Mouse (Mus musculus) midbrain, embryonic 15.5 days (tissue): ENCODE results near the gene Gtpbp1. TPM values are rescaled to one million over a fixed set of nuclear protein-coding genes. Genes with fewer than 3 reads are reported as not detected.
A peak's percentile ranks its signal among the peaks of the same experiment; 100 is the strongest.

Experiments used
- ATAC-seq: fragments of 200-750 bp; cut with Nextera tagmentation; replicated peaks from 2 replicates; pipeline ENCODE4 v1.8.0; 2017; ENCODE audit warnings: moderate TSS enrichment
- H3K27ac ChIP-seq: fragments of 300-500 bp; sonication (generic); 2 replicates; pipeline ENCODE4 v1.5.1; 2015; ENCODE audit warnings: mild to moderate bottlenecking, inconsistent platforms
- H3K27me3 ChIP-seq: fragments of 300-500 bp; sonication (generic); replicated peaks from 2 replicates; pipeline ENCODE4 v1.6.1; 2015; ENCODE audit warnings: inconsistent platforms
- H3K36me3 ChIP-seq: fragments of 300-500 bp; sonication (generic); replicated peaks from 2 replicates; pipeline ENCODE4 v1.6.1; 2015; ENCODE audit warnings: inconsistent platforms
- H3K4me1 ChIP-seq: fragments of 300-500 bp; sonication (generic); 2 replicates; pipeline ENCODE4 v1.6.1; 2015; ENCODE audit warnings: inconsistent platforms
- H3K4me2 ChIP-seq: fragments of 300-500 bp; sonication (generic); 2 replicates; pipeline ENCODE4 v1.6.1; 2015; ENCODE audit warnings: inconsistent platforms, mild to moderate bottlenecking, moderate library complexity
- H3K4me3 ChIP-seq: fragments of 300-500 bp; sonication (generic); 2 replicates; pipeline ENCODE4 v1.5.1; 2015; ENCODE audit warnings: mild to moderate bottlenecking, inconsistent platforms
- H3K9ac ChIP-seq: fragments of 300-500 bp; sonication (generic); 2 replicates; pipeline ENCODE4 v1.6.1; 2015; ENCODE audit warnings: mild to moderate bottlenecking, inconsistent platforms
- H3K9me3 ChIP-seq: fragments of 300-500 bp; sonication (generic); 2 replicates; pipeline ENCODE4 v1.6.1; 2016; ENCODE audit warnings: inconsistent platforms
- WGBS: fragments of 180-500 bp; shearing (Covaris S2); methylation state at CpG from one replicate; pipeline ENCODE4 v1.1.7; 2015; ENCODE audit warnings: mixed read lengths; 5-methylcytosine and 5-hydroxymethylcytosine counted together
- polyA plus RNA-seq: library from polyadenylated mRNA; unstranded; fragments of >200 nt; fragmentation: Nextera tagmentation; extraction: Ambion mirVana; gene quantifications from 2 replicates; pipeline ENCODE4 v1.2.1, GENCODE M21; 2015

Gtpbp1 gene
- polyA plus RNA-seq, 1 experiment from 2014 or later = 57.4 TPM

GRCm38 (mm10) chr15:79733192-79733591, 42.5 kb downstream of the Gtpbp1 start:
- H3K36me3 ChIP-seq = peaks cover 43% of the 10 kb centered on the region; the same call in 1 of the 2 replicates
- no peak for ATAC-seq
- no peaks in the 10 kb centered on the region for H3K27me3 ChIP-seq
- no peaks in the 10 kb centered on the region for H3K9me3 ChIP-seq
- no peak overlapping the region for H3K4me3 ChIP-seq
- H3K9ac ChIP-seq = no peak overlapping the region
- no peak overlapping the region for H3K4me2 ChIP-seq
- H3K4me1 ChIP-seq = peaks cover under 1% of the 10 kb centered on the region; the same call in 1 of the 2 replicates
- WGBS = 95% methylated on average over 8 of the region's 8 CpGs
- H3K27ac ChIP-seq = no peak overlapping the region

GRCm38 (mm10) chr15:79733640-79734039, 43.0 kb downstream of the Gtpbp1 start:
- Histone ChIP-seq H3K27ac (no peak overlapping the region), H3K36me3 (peaks cover 47% of the 10 kb centered on the region; the same call in 1 of the 2 replicates), H3K4me3 (no peak overlapping the region), H3K9ac (no peak overlapping the region), H3K27me3 (no peaks in the 10 kb centered on the region), H3K4me2 (no peak overlapping the region), H3K9me3 (no peaks in the 10 kb centered on the region), H3K4me1 (peaks cover 5% of the 10 kb centered on the region; the same call in 1 of the 2 replicates)
- no peak for ATAC-seq
- WGBS = 75% methylated on average over 4 of the region's 4 CpGs

DNA sequence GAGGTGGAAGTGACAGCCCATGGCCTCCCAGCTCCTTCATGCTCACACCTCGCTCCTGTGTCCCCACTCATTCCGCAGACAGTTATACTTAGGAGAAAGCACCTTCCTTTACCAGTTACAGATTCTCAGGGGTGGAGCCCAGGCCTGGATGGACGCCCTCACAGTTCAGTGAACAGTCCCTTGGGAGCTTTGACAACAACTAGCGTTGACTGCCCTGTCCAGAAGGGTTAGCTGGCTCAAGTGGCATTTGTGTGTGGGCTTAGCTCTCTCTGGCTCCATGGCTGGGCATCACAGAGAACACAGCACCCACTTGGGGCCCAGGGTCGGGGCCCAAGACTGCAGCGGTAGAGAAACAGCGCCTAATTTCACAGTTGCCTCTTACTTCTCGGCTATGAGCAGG, 43.7 kb downstream of the Gtpbp1 start:
- peaks cover 7% of the 10 kb centered on the region; the same call in 1 of the 2 replicates for H3K4me1 ChIP-seq
- ATAC-seq = no peak
- H3K36me3 ChIP-seq = peaks cover 48% of the 10 kb centered on the region; the same call in 1 of the 2 replicates
- 84% methylated on average over 8 of the region's 8 CpGs for WGBS
- H3K27me3 ChIP-seq = no peaks in the 10 kb centered on the region
- no peaks in the 10 kb centered on the region for H3K9me3 ChIP-seq
- H3K4me2 ChIP-seq = no peak overlapping the region
- H3K9ac ChIP-seq = no peak overlapping the region
- no peak overlapping the region for H3K4me3 ChIP-seq
- no peak overlapping the region for H3K27ac ChIP-seq

DNA sequence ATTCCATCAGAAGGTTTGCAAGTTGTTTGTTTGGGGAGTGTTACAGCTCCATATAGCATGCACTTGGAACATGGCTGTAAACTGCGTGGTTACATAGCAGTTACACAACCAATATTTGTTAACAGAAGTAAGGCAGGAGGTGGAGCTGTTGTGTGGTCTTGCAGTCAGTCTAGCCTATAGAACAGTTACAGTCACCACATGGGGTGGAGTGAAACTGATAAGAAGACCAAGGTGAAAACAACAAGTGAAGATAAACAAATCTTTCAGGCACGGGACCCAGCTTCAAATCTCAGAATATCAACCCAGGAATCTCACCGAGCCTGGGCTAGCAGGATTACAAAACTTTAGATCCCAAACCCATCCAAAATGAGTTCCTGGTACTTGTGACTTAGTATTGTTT, 50.1 kb downstream of the Gtpbp1 start:
- H3K4me2 ChIP-seq = peak overlapping the region; percentile 78
- 80% methylated on average over 3 of the region's 3 CpGs for WGBS
- peaks cover 24% of the 10 kb centered on the region; the same call in 1 of the 2 replicates for H3K36me3 ChIP-seq
- ATAC-seq = no peak
- peak overlapping the region; percentile 97 for H3K4me3 ChIP-seq
- no peak overlapping the region for H3K27ac ChIP-seq
- H3K9ac ChIP-seq = peak overlapping the region; percentile 96; the same call in 1 of the 2 replicates
- H3K27me3 ChIP-seq = no peaks in the 10 kb centered on the region
- H3K4me1 ChIP-seq = peaks cover 32% of the 10 kb centered on the region
- no peaks in the 10 kb centered on the region for H3K9me3 ChIP-seq

DNA sequence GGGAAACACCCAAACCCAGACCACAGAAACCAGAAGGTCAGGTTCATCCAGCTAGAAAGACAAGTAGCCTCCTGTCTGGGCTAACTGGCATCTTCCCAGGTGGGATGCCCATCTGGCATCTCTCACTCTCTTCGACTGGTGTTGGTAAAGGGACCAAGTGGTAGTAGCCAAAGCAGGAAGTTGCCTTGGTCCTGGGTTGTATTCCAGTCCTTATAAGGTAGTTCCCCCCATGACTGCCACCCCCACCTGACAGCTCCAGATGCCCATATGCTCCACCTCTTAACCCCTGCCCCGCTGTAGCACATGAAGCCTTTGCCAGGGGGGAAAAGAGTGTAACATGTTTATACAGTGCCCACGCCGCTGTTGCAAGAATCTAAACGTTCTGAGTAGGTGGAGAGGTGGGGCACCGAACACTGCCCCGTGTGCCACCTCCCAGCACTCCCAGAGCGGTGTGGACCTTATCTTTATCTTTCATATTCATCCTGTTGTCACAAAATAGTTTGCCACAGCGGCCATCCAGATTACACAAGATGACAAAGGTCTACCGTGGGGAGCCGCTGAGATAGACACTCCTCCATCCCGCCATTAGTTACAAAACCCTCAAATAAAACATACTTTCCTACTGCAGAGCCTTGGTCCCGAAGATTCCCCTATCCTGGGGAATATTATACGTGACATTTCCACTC, 50.7 kb downstream of the Gtpbp1 start:
- Histone ChIP-seq H3K27me3 (no peaks in the 10 kb centered on the region), H3K9ac (peak overlapping the region; percentile 96), H3K4me2 (peak overlapping the region; percentile 78), H3K27ac (peak overlapping the region; percentile 74), H3K4me1 (peaks cover 32% of the 10 kb centered on the region), H3K4me3 (peak overlapping the region; percentile 97), H3K36me3 (peaks cover 21% of the 10 kb centered on the region; the same call in 1 of the 2 replicates), H3K9me3 (no peaks in the 10 kb centered on the region)
- 26% methylated on average over 14 of the region's 14 CpGs for WGBS
- no peak for ATAC-seq

DNA sequence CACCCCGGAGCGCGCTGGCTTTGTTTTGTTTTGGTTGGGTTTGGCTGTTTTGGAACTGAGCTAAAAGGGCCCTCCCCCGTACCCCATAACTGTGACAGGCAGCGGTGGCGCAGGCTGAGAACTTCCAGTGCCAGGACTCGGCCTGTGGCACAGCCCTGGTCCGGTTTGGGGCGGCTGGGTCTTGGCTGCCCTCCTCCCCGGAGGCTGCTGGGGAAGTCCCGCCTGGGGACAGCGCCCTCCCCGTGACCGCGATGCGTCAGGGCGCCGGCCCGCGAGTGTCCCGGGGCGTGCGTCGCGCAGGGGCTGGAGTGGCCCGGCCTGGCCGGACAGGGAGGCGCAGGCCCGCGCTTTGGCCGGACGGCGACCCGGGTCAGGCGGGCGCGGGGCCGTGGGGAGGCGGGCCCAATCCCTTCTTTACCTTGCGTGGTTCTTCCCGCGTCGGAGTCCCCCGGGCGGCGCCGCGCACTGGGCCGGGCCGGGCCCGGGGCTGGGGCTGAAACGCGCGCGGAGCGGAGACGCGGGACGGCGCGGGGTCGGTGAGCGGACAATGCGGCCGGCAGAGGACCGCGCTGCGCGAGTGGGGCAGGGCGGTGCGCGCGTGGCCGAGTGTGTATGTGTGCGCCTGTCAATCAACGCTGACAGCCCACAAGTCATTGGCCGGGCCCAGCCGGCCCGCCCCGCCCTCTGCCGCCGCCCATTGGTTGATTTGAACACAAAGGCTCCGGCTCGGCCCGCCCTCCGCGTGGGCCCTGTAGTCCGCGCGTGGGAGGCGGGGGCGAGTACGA, 51.5 kb downstream of the Gtpbp1 start, which contains the start of gene Sun2:
Sun2 (minus strand) TSS at position 616 of the 785 bp plus-strand sequence.
- Histone ChIP-seq H3K4me1 (peaks cover 32% of the 10 kb centered on the region), H3K36me3 (peaks cover 14% of the 10 kb centered on the region; the same call in 1 of the 2 replicates), H3K27ac (peak within 1 kb of the TSS; percentile 74), H3K4me2 (peak within 1 kb of the TSS; percentile 78), H3K27me3 (no peaks in the 10 kb centered on the region), H3K9me3 (no peaks in the 10 kb centered on the region), H3K9ac (peak within 1 kb of the TSS; percentile 96), H3K4me3 (peak within 1 kb of the TSS; percentile 97)
- under 1% methylated on average over 70 of the region's 93 CpGs for WGBS
- peak; percentile 96 for ATAC-seq

- Histone ChIP-seq H3K27me3 (no peaks in the 10 kb centered on the region), H3K9me3 (no peaks in the 10 kb centered on the region), H3K36me3 (peaks cover 9% of the 10 kb centered on the region; the same call in 1 of the 2 replicates), H3K4me3 (peak overlapping the region; percentile 97), H3K9ac (peak overlapping the region; percentile 96), H3K4me2 (peak overlapping the region; percentile 78), H3K27ac (peak overlapping the region; percentile 74), H3K4me1 (peaks cover 32% of the 10 kb centered on the region)
- WGBS = under 1% methylated on average over 23 of the region's 23 CpGs
- no peak for ATAC-seq
Observed at GRCm38 (mm10) chr15:79742706-79743023, 52.0 kb downstream of the Gtpbp1 start.

- Histone ChIP-seq H3K4me1 (peaks cover 25% of the 10 kb centered on the region), H3K4me2 (no peak overlapping the region), H3K4me3 (no peak overlapping the region), H3K27ac (no peak overlapping the region), H3K9me3 (no peaks in the 10 kb centered on the region), H3K27me3 (no peaks in the 10 kb centered on the region), H3K36me3 (no peaks in the 10 kb centered on the region), H3K9ac (no peak overlapping the region)
- ATAC-seq = no peak
- WGBS = 95% methylated on average over 11 of the region's 11 CpGs
Observed at GRCm38 (mm10) chr15:79744001-79744400, 53.4 kb downstream of the Gtpbp1 start.

DNA sequence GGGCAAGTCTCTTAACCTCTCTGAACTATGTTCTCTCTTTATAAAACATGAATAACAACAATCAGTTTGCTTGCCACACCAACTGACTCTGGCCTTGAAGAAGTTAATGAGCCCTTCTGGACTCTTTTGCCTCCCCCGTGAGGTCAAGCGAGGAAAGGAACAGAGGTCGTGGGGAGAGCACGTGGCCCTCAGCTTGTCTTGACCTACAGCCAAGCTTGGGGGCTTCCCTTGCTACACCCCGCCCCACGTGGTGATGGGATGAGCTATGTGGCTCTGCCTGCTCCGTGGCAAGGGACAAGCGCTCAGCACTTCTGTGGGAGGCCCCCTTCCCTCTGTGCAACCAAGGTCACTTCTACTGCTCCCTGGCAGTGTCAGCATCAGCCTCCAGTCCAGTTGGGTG, 54.1 kb downstream of the Gtpbp1 start:
- Histone ChIP-seq H3K27ac (no peak overlapping the region), H3K27me3 (no peaks in the 10 kb centered on the region), H3K9ac (no peak overlapping the region), H3K4me1 (peaks cover 25% of the 10 kb centered on the region), H3K4me2 (no peak overlapping the region), H3K4me3 (no peak overlapping the region), H3K36me3 (no peaks in the 10 kb centered on the region), H3K9me3 (no peaks in the 10 kb centered on the region)
- WGBS = 82% methylated on average over 8 of the region's 8 CpGs
- ATAC-seq = no peak

DNA sequence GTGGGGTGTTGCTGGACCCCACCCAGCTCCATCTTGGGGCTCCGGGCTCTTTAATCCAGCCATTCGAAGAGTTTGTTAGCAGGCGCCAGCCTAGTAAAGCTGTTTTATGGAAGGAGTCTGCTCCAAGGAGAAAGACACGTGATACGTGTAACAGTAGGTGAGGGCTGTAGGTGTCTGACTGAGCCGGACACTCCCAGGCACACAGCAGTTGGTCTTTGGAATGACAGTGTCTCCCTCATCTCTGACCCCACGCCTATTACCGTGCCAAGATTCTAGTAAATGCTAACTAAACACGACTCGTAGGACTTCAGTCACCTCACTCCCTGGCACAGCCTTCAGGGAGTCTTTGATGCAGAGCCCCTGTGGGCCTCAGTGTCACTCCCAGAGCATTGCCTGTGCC, 54.7 kb downstream of the Gtpbp1 start:
- H3K27ac ChIP-seq = no peak overlapping the region
- H3K9ac ChIP-seq = no peak overlapping the region
- no peak for ATAC-seq
- no peaks in the 10 kb centered on the region for H3K27me3 ChIP-seq
- no peak overlapping the region for H3K4me3 ChIP-seq
- no peaks in the 10 kb centered on the region for H3K36me3 ChIP-seq
- no peaks in the 10 kb centered on the region for H3K9me3 ChIP-seq
- H3K4me2 ChIP-seq = no peak overlapping the region
- peaks cover 20% of the 10 kb centered on the region for H3K4me1 ChIP-seq
- WGBS = 87% methylated on average over 10 of the region's 10 CpGs

DNA sequence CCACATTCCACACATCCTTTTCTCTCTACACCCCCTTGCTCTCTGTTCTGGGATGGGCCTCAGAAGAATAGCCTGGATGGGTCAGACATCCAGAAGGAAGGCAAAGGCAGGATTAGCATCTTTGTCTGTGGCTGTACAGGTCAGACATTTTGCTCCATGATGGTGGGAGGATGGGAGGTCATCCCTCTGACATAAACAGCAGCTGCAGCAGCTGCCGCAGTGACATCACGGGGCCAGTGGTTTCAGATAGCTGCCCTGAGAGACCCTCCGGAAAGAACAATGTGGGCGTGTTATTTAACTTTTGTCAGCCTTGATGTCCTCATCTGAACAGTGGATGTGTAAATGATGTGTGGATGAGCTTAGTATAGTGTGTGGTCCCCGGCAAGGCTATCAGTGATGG, 55.2 kb downstream of the Gtpbp1 start:
- no peaks in the 10 kb centered on the region for H3K9me3 ChIP-seq
- H3K36me3 ChIP-seq = no peaks in the 10 kb centered on the region
- ATAC-seq = no peak
- no peak overlapping the region for H3K9ac ChIP-seq
- no peak overlapping the region for H3K27ac ChIP-seq
- H3K4me3 ChIP-seq = no peak overlapping the region
- peaks cover 14% of the 10 kb centered on the region for H3K4me1 ChIP-seq
- WGBS = 86% methylated on average over 5 of the region's 5 CpGs
- no peak overlapping the region for H3K4me2 ChIP-seq
- no peaks in the 10 kb centered on the region for H3K27me3 ChIP-seq

DNA sequence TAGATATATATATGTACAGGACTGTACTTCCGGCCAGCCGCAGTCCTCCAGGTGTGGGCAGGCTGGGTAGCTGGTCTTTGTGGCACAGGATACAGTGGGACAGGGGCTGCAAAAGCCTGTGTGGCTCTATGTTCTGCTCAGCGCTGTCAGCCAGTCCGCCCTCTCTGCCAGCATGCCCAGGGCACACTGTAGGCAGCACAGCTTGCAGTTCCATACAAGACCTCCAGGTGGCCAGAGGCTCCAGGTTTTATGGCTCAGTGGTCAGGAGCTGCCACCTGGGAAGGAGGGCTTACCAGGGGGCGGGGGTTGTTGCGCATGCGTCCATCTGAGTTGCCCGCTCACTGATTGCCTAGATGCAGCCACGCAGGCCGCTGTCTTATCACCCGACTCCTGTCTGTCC, 57.4 kb downstream of the Gtpbp1 start:
- ATAC-seq = no peak
- Histone ChIP-seq H3K9me3 (no peaks in the 10 kb centered on the region), H3K27me3 (no peaks in the 10 kb centered on the region), H3K4me3 (no peak overlapping the region), H3K36me3 (no peaks in the 10 kb centered on the region), H3K4me1 (0 out of 2 replicates have a peak, but pooled peaks cover 4% of the 10 kb centered on the region), H3K9ac (no peak overlapping the region), H3K27ac (no peak overlapping the region), H3K4me2 (no peak overlapping the region)
- 58% methylated on average over 11 of the region's 11 CpGs for WGBS
